Comparison of ENCODE assay signal across 14 mouse cellular contexts in the genomic region with DNA sequence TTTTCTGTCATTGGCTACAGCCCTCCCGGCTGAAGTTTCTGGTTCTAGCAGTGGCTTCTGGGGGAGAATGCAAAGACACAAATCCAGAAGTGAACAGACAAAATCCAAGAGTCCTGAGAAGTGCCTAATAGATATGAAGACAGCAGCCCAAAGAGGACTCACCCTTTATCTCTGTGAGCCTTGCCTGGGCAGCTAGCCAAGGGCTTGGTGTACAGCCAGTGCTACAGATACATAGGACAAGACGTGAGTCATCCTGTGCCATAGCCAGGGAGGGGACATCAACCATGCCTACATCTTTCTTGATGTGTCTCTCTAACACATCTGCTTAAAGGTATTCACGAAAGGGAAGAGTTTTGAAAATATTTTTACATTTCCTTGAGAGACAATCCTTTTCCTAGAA. TPM values are rescaled to one million over a fixed set of nuclear protein-coding genes. Genes with fewer than 3 reads are reported as not detected.
DNase-seq lines count a peak whose midpoint lies in the region; ATAC-seq and TF ChIP-seq lines count a peak whose summit lies in the region.
"Had no signal": no experiment of that assay in that cellular context is flagged by ENCODE, and none has a peak within 500 bp of the region (broad histone marks: within the 10 kb centered on the region; RNA-seq: fewer than 3 reads in every experiment).

No protein-coding gene starts in this region.

- no peaks in the 10 kb centered on the region for H3K4me1 ChIP-seq in heart, embryonic 11.5 days (ENCODE audit: control insufficient read depth, insufficient read depth, low read length)
- no peaks in the 10 kb centered on the region for H3K4me1 ChIP-seq in heart, postnatal 0 days (ENCODE audit: control insufficient read depth, insufficient read depth)
- H3K4me1 ChIP-seq: liver, embryonic 13.5 days; midbrain, embryonic 15.5 days had no signal

- no peaks in the 10 kb centered on the region for H3K9me3 ChIP-seq in heart, embryonic 11.5 days (replicated peaks; ENCODE audit: control insufficient read depth, low read length)
- H3K9me3 ChIP-seq in heart, postnatal 0 days (replicated peaks; ENCODE audit: control insufficient read depth, low read length): no peaks in the 10 kb centered on the region
- H3K9me3 ChIP-seq: heart, embryonic 13.5 days; liver, embryonic 13.5 days; midbrain, embryonic 15.5 days had no signal

- H3K36me3 ChIP-seq in heart, embryonic 11.5 days (ENCODE audit: control insufficient read depth, insufficient read depth, low read length): no peaks in the 10 kb centered on the region
- H3K36me3 ChIP-seq in heart, postnatal 0 days (replicated peaks; ENCODE audit: control insufficient read depth, insufficient read depth, low read length): no peaks in the 10 kb centered on the region
- H3K36me3 ChIP-seq: heart, embryonic 13.5 days; liver, embryonic 13.5 days; midbrain, embryonic 15.5 days had no signal

- WGBS in heart, embryonic 11.5 days (ENCODE audit: insufficient replicate concordance): 56% methylated on average over 3 of the region's 3 CpGs
- WGBS in heart, postnatal 0 days: 30% methylated on average over 3 of the region's 3 CpGs

- no peak for ATAC-seq in heart, embryonic 11.5 days (replicated peaks; ENCODE audit: insufficient number of reproducible peaks, low FRiP score, low TSS enrichment)
- no peak for ATAC-seq in heart, postnatal 0 days (ENCODE audit: insufficient read depth, low read depth)
- ATAC-seq: midbrain, embryonic 15.5 days had no signal

- no peak overlapping the region for H3K9ac ChIP-seq in heart, embryonic 11.5 days (ENCODE audit: low read depth, low read length)
- no peak overlapping the region for H3K9ac ChIP-seq in heart, postnatal 0 days (replicated peaks; ENCODE audit: low read depth, low read length)
- H3K9ac ChIP-seq: heart, embryonic 13.5 days; liver, embryonic 13.5 days; midbrain, embryonic 15.5 days had no signal

- peak; percentile 34 to 41 for DNase-seq in heart, adult 18-20 months
- DNase-seq in 416B (ENCODE audit: low read depth) (peak; percentile 9), NIH3T3 (ENCODE audit: low read depth) (peak; percentile 11)
- peak; percentile 20 for DNase-seq in heart, postnatal 0 days (ENCODE audit: low spot score)
- no peak for DNase-seq in kidney, adult 8-10 months
- no peak for DNase-seq in gastrocnemius, adult 8-10 months (ENCODE audit: low spot score in 2 of 2)
- no peak for DNase-seq in T-cell, adult 2 months (ENCODE audit: low spot score)
- DNase-seq: liver, embryonic 13.5 days; lung, postnatal 36 days; spleen, adult 18-20 months had no signal

- H3K4me2 ChIP-seq in heart, embryonic 11.5 days: no peak overlapping the region
- no peak overlapping the region for H3K4me2 ChIP-seq in heart, postnatal 0 days (ENCODE audit: low read depth, low read length)
- H3K4me2 ChIP-seq: heart, embryonic 13.5 days; liver, embryonic 13.5 days; midbrain, embryonic 15.5 days had no signal

- H3K27ac ChIP-seq in heart, embryonic 11.5 days (ENCODE audit: low read depth, low read length): no peak overlapping the region
- no peak overlapping the region for H3K27ac ChIP-seq in heart, postnatal 0 days (ENCODE audit: low read depth)
- H3K27ac ChIP-seq: heart, embryonic 13.5 days; liver, embryonic 13.5 days; midbrain, embryonic 15.5 days had no signal

- H3K27me3 ChIP-seq in heart, embryonic 11.5 days (ENCODE audit: control insufficient read depth, insufficient read depth, low read length): no peaks in the 10 kb centered on the region
- H3K27me3 ChIP-seq in heart, postnatal 0 days (ENCODE audit: control insufficient read depth, insufficient read depth, low read length): no peaks in the 10 kb centered on the region
- H3K27me3 ChIP-seq: heart, embryonic 13.5 days; liver, embryonic 13.5 days; midbrain, embryonic 15.5 days had no signal

- TF ChIP-seq EP300 in heart, postnatal 0 days (IDR thresholded peaks at IDR 0.05; ENCODE audit: low read depth): no peak

- no peak for TF ChIP-seq CTCF in heart, postnatal 0 days (IDR thresholded peaks at IDR 0.05; ENCODE audit: low read depth)

- no peak overlapping the region for H3K4me3 ChIP-seq in heart, embryonic 11.5 days (ENCODE audit: low read depth, low read length)
- H3K4me3 ChIP-seq in heart, postnatal 0 days (ENCODE audit: low read depth, low read length): no peak overlapping the region
- H3K4me3 ChIP-seq: heart, embryonic 13.5 days; liver, embryonic 13.5 days; midbrain, embryonic 15.5 days had no signal

RNA-seq across cellular contexts. Expression of gene Abca12, which starts 43.3 kb away (rescaled TPM):
- total RNA-seq in heart, adult 18-20 months (2021): 1 to 10 TPM; 4.3 to 5.1 TPM
- 0.06 TPM in 1 of 2 replicates, not detected in the other for polyA plus RNA-seq in heart, embryonic 11.5 days (2014; fragmentation: Nextera tagmentation; extraction: Ambion mirVana)
- 0.08 and 0.57 TPM in 2 replicates for total RNA-seq in heart, postnatal 0 days (2014; rRNA removed; ENCODE audit: low replicate concordance)
- 0.10 and 0.14 TPM in 2 replicates for polyA plus RNA-seq in heart, postnatal 0 days (2015; fragmentation: Nextera tagmentation; extraction: Ambion mirVana)
- not detected for total RNA-seq in gastrocnemius, adult 8-10 months (2022)
- polyA plus RNA-seq: embryonic facial prominence, embryonic 11.5 days; liver, embryonic 13.5 days had no signal

Comparison
In these comparisons a context has a peak if more than half of its experiments do, and no peak if none do; other contexts are left out.
1. DNase-seq: peak in heart, adult 18-20 months (2 of 2), 416B (single experiment), NIH3T3 (single experiment) and heart, postnatal 0 days (single experiment); none in kidney, adult 8-10 months (0 of 2), gastrocnemius, adult 8-10 months (0 of 2) and T-cell, adult 2 months (single experiment).